Mouse (Mus musculus) myocyte (in vitro differentiated cells): ENCODE data around the gene Nhsl1. TPM values are rescaled to one million over a fixed set of nuclear protein-coding genes. Genes with fewer than 3 reads are reported as not detected.

Experiments
- H3K27me3 ChIP-seq: one replicate; pipeline ENCODE4 v1.6.1; 2011; ENCODE audit not compliant: control insufficient read depth, insufficient read depth, insufficient read length
- H3K36me3 ChIP-seq: one replicate; pipeline ENCODE4 v1.6.1; 2011; ENCODE audit not compliant: control insufficient read depth, insufficient read depth
- H3K4me2 ChIP-seq: one replicate; pipeline ENCODE4 v1.6.1; 2011; ENCODE audit warnings: low read depth, control low read depth
- H3K4me3 ChIP-seq: one replicate; pipeline ENCODE4 v1.5.1; 2011; ENCODE audit warnings: mild to moderate bottlenecking, control low read depth, moderate library complexity
- H3K79me2 ChIP-seq: one replicate; pipeline ENCODE4 v1.6.1; 2011; ENCODE audit not compliant: control insufficient read depth, insufficient read depth
- H3ac ChIP-seq: one replicate; pipeline ENCODE4 v1.6.1; 2011; ENCODE audit not compliant: control insufficient read depth, insufficient read length
- CEBPB ChIP-seq: IDR thresholded peaks from 2 replicates; pipeline ENCODE4 v1.6.1; 2011; ENCODE audit warnings: mild to moderate bottlenecking, moderate library complexity; ENCODE audit not compliant: poor library complexity, insufficient read depth, severe bottlenecking
- E2F4 ChIP-seq: IDR thresholded peaks from one replicate; pipeline ENCODE4 v1.6.1; 2011; ENCODE audit warnings: mild to moderate bottlenecking, control low read depth, moderate library complexity; ENCODE audit not compliant: insufficient read depth
- MAX ChIP-seq: IDR thresholded peaks from one replicate; pipeline ENCODE4 v1.6.1; 2011; ENCODE audit warnings: low read depth, mild to moderate bottlenecking, control low read depth
- MYOD1 ChIP-seq, 3 experiments: IDR thresholded peaks; one replicate each; pipeline ENCODE4 v1.6.1; 2011; ENCODE audit warnings: control low read depth in 2 of 3, low read depth in 2 of 3, mild to moderate bottlenecking in 2 of 3, moderate library complexity in 1 of 3; ENCODE audit not compliant: insufficient read length in 2 of 3, control insufficient read depth in 1 of 3
- MYOG ChIP-seq, 3 experiments: IDR thresholded peaks; one replicate each; pipeline ENCODE4 v1.6.1; 2011; ENCODE audit warnings: control low read depth in 2 of 3, low read depth in 2 of 3, mild to moderate bottlenecking in 2 of 3; ENCODE audit not compliant: insufficient read length in 2 of 3, control insufficient read depth in 1 of 3, insufficient read depth in 1 of 3
- POLR2A ChIP-seq: IDR thresholded peaks from one replicate; pipeline ENCODE4 v1.6.1; 2011; ENCODE audit warnings: low read depth, mild to moderate bottlenecking, control low read depth, moderate library complexity; ENCODE audit not compliant: insufficient read length
- POLR2AphosphoS2 ChIP-seq: IDR thresholded peaks from one replicate; pipeline ENCODE4 v1.6.1; 2011; ENCODE audit warnings: low read depth, control low read depth; ENCODE audit not compliant: insufficient read length
- REST ChIP-seq: IDR thresholded peaks from one replicate; pipeline ENCODE4 v1.6.1; 2011; ENCODE audit warnings: mild to moderate bottlenecking, control low read depth, moderate library complexity; ENCODE audit not compliant: insufficient read depth, insufficient read length
- SRF ChIP-seq: IDR thresholded peaks from one replicate; pipeline ENCODE4 v1.6.1; 2011; ENCODE audit warnings: low read depth; ENCODE audit not compliant: control insufficient read depth, insufficient read length
- TCF12 ChIP-seq: IDR thresholded peaks from one replicate; pipeline ENCODE4 v1.6.1; 2011; ENCODE audit warnings: mild to moderate bottlenecking, control low read depth; ENCODE audit not compliant: poor library complexity, insufficient read depth, severe bottlenecking
- TCF3 ChIP-seq: IDR thresholded peaks from one replicate; pipeline ENCODE4 v1.6.1; 2011; ENCODE audit warnings: low read depth, control low read depth; ENCODE audit not compliant: insufficient read length
- USF1 ChIP-seq: IDR thresholded peaks from one replicate; pipeline ENCODE4 v1.6.1; 2011; ENCODE audit warnings: low read depth, mild to moderate bottlenecking, control low read depth, moderate library complexity
- polyA plus RNA-seq: library from polyadenylated mRNA; unstranded; fragments of >200 nt; fragmentation: generic; extraction: Trizol; gene quantifications from one replicate; pipeline ENCODE4 v1.2.1, GENCODE M21; 2012; ENCODE audit warnings: missing spikeins

The Nhsl1 gene
- polyA plus RNA-seq, 1 experiment: 5.4 TPM

DNA sequence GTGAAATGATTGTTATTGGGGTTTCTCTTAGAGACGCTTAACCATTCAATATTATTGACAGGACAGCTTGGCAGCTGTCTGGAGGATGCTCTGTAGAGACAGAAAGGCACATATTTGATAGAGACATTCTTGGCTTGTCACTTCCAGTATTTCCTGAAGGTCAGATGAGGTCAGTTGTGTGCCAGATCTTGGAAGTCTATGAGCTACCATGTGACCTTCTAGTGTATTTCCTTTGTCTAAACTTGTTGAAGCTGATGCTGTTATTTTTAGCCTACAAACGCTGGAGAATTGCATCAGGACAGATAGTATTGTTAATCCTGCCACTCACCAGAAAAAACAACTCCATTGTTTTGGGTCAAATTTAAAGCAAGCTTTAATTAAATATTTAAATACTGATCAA lies 66.0 kb downstream of the Nhsl1 start:
- no peak for TF ChIP-seq MYOD1 (IDR thresholded peaks at IDR 0.05; ENCODE audit: control insufficient read depth in 1 of 3, insufficient read length in 2 of 3, low read depth in 2 of 3)
- TF ChIP-seq POLR2AphosphoS2: no peak
- no peak for TF ChIP-seq MAX
- no peak for TF ChIP-seq POLR2A
- no peak for TF ChIP-seq SRF
- no peak for TF ChIP-seq E2F4
- no peak for TF ChIP-seq CEBPB
- TF ChIP-seq USF1: no peak
- no peak for TF ChIP-seq TCF12
- no peak for TF ChIP-seq MYOG (IDR thresholded peaks at IDR 0.05; ENCODE audit: control insufficient read depth in 1 of 3, insufficient read depth in 1 of 3, insufficient read length in 2 of 3, low read depth in 2 of 3)
- TF ChIP-seq TCF3: no peak
- TF ChIP-seq REST: no peak
- Histone ChIP-seq H3K4me3 (no peak overlapping the region), H3ac (no peak overlapping the region), H3K79me2 (no peaks in the 10 kb centered on the region), H3K36me3 (no peaks in the 10 kb centered on the region), H3K27me3 (no peaks in the 10 kb centered on the region), H3K4me2 (no peak overlapping the region)

DNA sequence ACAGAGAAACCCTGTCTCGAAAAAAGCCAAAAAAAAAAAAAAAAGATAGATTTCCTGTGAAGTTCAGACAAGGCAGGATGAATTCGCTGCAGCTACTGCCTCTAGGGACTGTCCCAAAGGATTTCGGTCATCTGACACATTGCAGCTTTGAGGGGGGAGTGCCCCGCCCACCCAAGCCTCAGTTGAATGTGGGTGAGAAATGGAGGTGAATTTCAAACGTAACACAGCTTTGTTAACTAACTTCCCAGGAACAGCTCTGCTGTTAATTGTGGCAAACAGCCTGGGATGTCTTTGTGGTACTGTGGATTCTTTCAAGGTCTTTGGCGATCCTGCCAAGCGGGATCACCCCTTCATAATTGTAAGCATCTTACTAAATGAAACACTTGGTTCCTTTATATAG lies 67.4 kb downstream of the Nhsl1 start:
- H3K4me2 ChIP-seq: no peak overlapping the region
- H3ac ChIP-seq: no peak overlapping the region
- H3K79me2 ChIP-seq: no peaks in the 10 kb centered on the region
- no peak overlapping the region for H3K4me3 ChIP-seq
- no peaks in the 10 kb centered on the region for H3K27me3 ChIP-seq
- TF ChIP-seq MAX (no peak), CEBPB (no peak), MYOG (IDR thresholded peaks at IDR 0.05; ENCODE audit: control insufficient read depth in 1 of 3, insufficient read depth in 1 of 3, insufficient read length in 2 of 3, low read depth in 2 of 3) (no peak), REST (no peak), SRF (no peak), POLR2A (no peak), USF1 (no peak), TCF12 (no peak), MYOD1 (IDR thresholded peaks at IDR 0.05; ENCODE audit: control insufficient read depth in 1 of 3, insufficient read length in 2 of 3, low read depth in 2 of 3) (no peak), TCF3 (no peak), E2F4 (no peak), POLR2AphosphoS2 (no peak)
- no peaks in the 10 kb centered on the region for H3K36me3 ChIP-seq

DNA sequence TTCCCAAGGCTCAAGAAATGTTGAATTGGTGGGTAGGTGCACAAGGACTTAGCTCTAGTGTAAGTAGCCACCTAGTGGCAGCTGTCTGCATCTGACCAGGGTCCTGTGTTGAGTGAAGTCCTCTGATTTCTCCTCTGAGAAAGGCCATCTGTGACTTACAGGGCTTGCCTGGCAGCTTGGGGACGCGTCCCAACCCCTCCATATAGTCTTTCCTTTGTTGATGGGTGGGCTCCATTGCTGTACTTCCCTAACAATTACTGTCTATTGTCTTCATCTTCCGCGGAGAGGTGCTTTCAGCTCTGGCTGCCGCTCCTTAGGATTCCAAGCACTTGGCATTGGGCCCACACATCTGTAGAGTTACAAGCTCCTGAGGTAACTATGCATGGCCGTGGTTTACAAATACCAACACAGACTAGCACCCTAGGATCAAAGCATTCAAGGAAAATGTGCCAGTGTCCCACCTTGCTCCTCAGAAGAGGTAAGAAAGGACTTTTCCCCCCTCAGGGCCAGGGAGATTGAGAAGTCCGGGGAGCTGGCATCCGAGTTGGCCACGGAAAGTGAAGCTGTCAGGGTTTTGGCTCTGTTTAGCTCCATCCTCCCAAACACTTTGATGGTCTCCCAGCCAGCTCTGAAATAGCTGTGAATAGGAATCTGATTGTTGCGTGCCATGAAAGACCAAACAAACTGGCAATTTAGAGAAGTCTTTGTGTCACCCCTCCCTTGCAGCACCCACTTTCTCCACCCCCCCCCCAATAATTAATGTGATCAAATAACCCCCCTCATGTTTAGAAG lies 70.2 kb downstream of the Nhsl1 start:
- Histone ChIP-seq H3ac (no peak overlapping the region), H3K4me2 (no peak overlapping the region), H3K27me3 (no peaks in the 10 kb centered on the region), H3K36me3 (no peaks in the 10 kb centered on the region), H3K79me2 (no peaks in the 10 kb centered on the region), H3K4me3 (no peak overlapping the region)
- TF ChIP-seq POLR2A (no peak), REST (no peak), SRF (no peak), E2F4 (no peak), POLR2AphosphoS2 (no peak), MYOD1 (IDR thresholded peaks at IDR 0.05; ENCODE audit: control insufficient read depth in 1 of 3, insufficient read length in 2 of 3, low read depth in 2 of 3) (no peak), USF1 (no peak), MYOG (IDR thresholded peaks at IDR 0.05; ENCODE audit: control insufficient read depth in 1 of 3, insufficient read depth in 1 of 3, insufficient read length in 2 of 3, low read depth in 2 of 3) (no peak), TCF12 (no peak), TCF3 (no peak), MAX (no peak), CEBPB (no peak)

DNA sequence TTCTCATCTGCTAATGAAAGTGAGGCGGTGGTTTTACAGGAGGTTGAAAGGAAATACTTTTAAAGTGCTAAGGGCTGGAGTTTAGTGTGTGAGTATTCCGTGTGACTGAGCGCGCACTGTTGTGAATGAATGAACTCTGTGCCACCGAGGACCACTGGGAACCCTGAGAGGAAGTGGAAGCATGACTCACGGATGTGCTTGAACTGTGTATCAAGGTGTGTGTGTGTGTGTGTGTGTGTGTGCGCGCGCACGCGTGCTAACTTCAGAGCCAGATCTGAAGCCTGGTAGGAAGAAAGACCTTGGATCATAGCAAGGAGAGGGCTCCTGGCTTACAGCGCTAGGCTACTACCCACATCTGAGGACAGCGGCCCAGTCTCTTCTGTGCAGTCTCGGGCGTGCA lies 71.2 kb downstream of the Nhsl1 start:
- H3ac ChIP-seq: no peak overlapping the region
- no peak overlapping the region for H3K4me2 ChIP-seq
- no peak for TF ChIP-seq TCF12
- TF ChIP-seq TCF3: no peak
- TF ChIP-seq MYOD1 (IDR thresholded peaks at IDR 0.05; ENCODE audit: control insufficient read depth in 1 of 3, insufficient read length in 2 of 3, low read depth in 2 of 3): no peak
- no peak overlapping the region for H3K4me3 ChIP-seq
- H3K36me3 ChIP-seq: no peaks in the 10 kb centered on the region
- no peaks in the 10 kb centered on the region for H3K27me3 ChIP-seq
- H3K79me2 ChIP-seq: no peaks in the 10 kb centered on the region

DNA sequence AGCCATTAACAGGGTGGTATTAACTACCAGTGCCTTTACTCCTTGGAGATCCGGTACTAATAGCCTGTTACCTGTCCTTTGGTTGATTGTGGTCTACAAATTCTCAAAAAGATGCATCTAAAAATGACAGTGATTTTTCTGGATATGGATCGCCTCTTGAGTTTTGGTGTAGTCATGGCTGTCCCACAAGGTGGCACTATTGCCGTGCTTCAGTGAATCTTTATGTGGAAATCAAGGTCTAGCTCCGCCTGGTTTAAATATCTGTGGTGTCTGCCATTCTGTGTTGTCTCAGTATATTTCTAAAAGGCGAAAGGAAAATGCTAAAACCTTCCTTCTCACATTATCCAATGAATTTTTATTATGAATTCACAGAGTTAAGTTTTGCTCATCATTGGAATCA lies 72.8 kb downstream of the Nhsl1 start:
- H3K79me2 ChIP-seq: no peaks in the 10 kb centered on the region
- peak overlapping the region; percentile 54 for H3K4me2 ChIP-seq
- H3ac ChIP-seq: no peak overlapping the region
- peak; percentile 69 for TF ChIP-seq CEBPB
- TF ChIP-seq MYOD1 (IDR thresholded peaks at IDR 0.05; ENCODE audit: control insufficient read depth in 1 of 3, insufficient read length in 2 of 3, low read depth in 2 of 3): no peak
- no peaks in the 10 kb centered on the region for H3K27me3 ChIP-seq
- no peak overlapping the region for H3K4me3 ChIP-seq
- no peaks in the 10 kb centered on the region for H3K36me3 ChIP-seq
